ENCODE assay signal across 8 mouse cellular contexts in genomic region chr7:16207496-16207895, GRCm38 (mm10). TPM values are rescaled to one million over a fixed set of nuclear protein-coding genes. Genes with fewer than 3 reads are reported as not detected.
DNase-seq lines count a peak whose midpoint lies in the region; ATAC-seq and TF ChIP-seq lines count a peak whose summit lies in the region.

No protein-coding gene starts in this region.

- no peaks in the 10 kb centered on the region for H3K4me1 ChIP-seq in intestine, postnatal 0 days (replicated peaks; ENCODE audit: control insufficient read depth, insufficient read depth, low read length)
- 0 out of 2 replicates have a peak, but pooled peaks cover 3% of the 10 kb centered on the region for H3K4me1 ChIP-seq in intestine, embryonic 15.5 days (replicated peaks)
- H3K4me1 ChIP-seq in cortical plate, adult 2 months (ENCODE audit: control insufficient read depth, insufficient read depth, low read length) = peaks cover 2% of the 10 kb centered on the region; the same call in 1 of the 2 replicates

- intact Hi-C loops in left cerebral cortex, postnatal 36 days (cut with DNase I) = loop anchor here (10.0 kb wide), 1 partner anchor 177 kb away; the partner anchor contains the start of gene Sae1

- no peak for ATAC-seq in intestine, postnatal 0 days
- ATAC-seq in intestine, embryonic 15.5 days = no peak
- no peak for ATAC-seq in erythroblast, adult 5-6 weeks (replicated peaks; ENCODE audit: low FRiP score, poor library complexity, severe bottlenecking)

- H3K27ac ChIP-seq in intestine, postnatal 0 days (ENCODE audit: low read depth, low read length) = peak overlapping the region; percentile 15; the same call in 1 of the 2 replicates
- H3K27ac ChIP-seq in intestine, embryonic 15.5 days = no peak overlapping the region
- H3K27ac ChIP-seq in cortical plate, adult 2 months (ENCODE audit: insufficient read depth, low read length) = peak overlapping the region; percentile 31; the same call in 1 of the 2 replicates

- TF ChIP-seq CTCF in intestine, postnatal 0 days (IDR thresholded peaks at IDR 0.05; ENCODE audit: low read depth) = no peak
- no peak for TF ChIP-seq CTCF in cortical plate, adult 2 months (IDR thresholded peaks at IDR 0.05; ENCODE audit: extremely low read depth, insufficient read depth, low read length)

- H3K27me3 ChIP-seq in intestine, postnatal 0 days (replicated peaks; ENCODE audit: control insufficient read depth, insufficient read depth, low read length) = no peaks in the 10 kb centered on the region
- no peaks in the 10 kb centered on the region for H3K27me3 ChIP-seq in intestine, embryonic 15.5 days (replicated peaks)

- no peak overlapping the region for H3K9ac ChIP-seq in intestine, postnatal 0 days (ENCODE audit: low read depth, low read length)
- H3K9ac ChIP-seq in intestine, embryonic 15.5 days = no peak overlapping the region

- no peak for TF ChIP-seq POLR2A in cortical plate, adult 2 months (IDR thresholded peaks at IDR 0.05; ENCODE audit: extremely low read depth, insufficient read depth, low read length)

- WGBS in intestine, postnatal 0 days = 84% methylated on average over 10 of the region's 10 CpGs
- WGBS in intestine, embryonic 15.5 days = 86% methylated on average over 10 of the region's 10 CpGs

- no peak overlapping the region for H3K4me2 ChIP-seq in intestine, postnatal 0 days (replicated peaks; ENCODE audit: low read depth)
- H3K4me2 ChIP-seq in intestine, embryonic 15.5 days (replicated peaks) = no peak overlapping the region

- peaks cover 54% of the 10 kb centered on the region for H3K36me3 ChIP-seq in intestine, postnatal 0 days (ENCODE audit: control insufficient read depth, insufficient read depth)
- H3K36me3 ChIP-seq in intestine, embryonic 15.5 days = peaks cover 19% of the 10 kb centered on the region

- DNase-seq in CD4-positive, CD25-positive, alpha-beta regulatory T cell, adult 2 months (ENCODE audit: low read depth, low spot score) = peak; percentile 53
- peak; percentile 65 to 67 for DNase-seq in left cerebral cortex, postnatal 36 days (ENCODE audit: low spot score in 2 of 2)
- peak; percentile 60 for DNase-seq in telencephalon, adult 2 months (ENCODE audit: low read depth, low spot score)
- no peak for DNase-seq in c-Kit-positive CD71-positive TER-119-positive erythroid progenitor cells, embryonic 14.5 days (ENCODE audit: low spot score)

- H3K9me3 ChIP-seq in intestine, postnatal 0 days (ENCODE audit: control insufficient read depth) = no peaks in the 10 kb centered on the region
- no peaks in the 10 kb centered on the region for H3K9me3 ChIP-seq in intestine, embryonic 15.5 days

- no peak overlapping the region for H3K4me3 ChIP-seq in intestine, postnatal 0 days (ENCODE audit: low read depth, low read length)
- H3K4me3 ChIP-seq in intestine, embryonic 15.5 days (replicated peaks) = no peak overlapping the region
- no peak overlapping the region for H3K4me3 ChIP-seq in cortical plate, adult 2 months (ENCODE audit: insufficient read depth, low read length)

RNA-seq across cellular contexts. Expression of gene Dhx34, which starts 14.3 kb away (rescaled TPM):
- polyA plus RNA-seq in intestine, postnatal 0 days (2015; fragmentation: Nextera tagmentation; extraction: Ambion mirVana) = 7.3 and 9.0 TPM in 2 replicates
- 21.8 and 34.2 TPM in 2 replicates for polyA plus RNA-seq in intestine, embryonic 15.5 days (2015; fragmentation: Nextera tagmentation; extraction: Ambion mirVana)
- 10.8 and 11.5 TPM in 2 replicates for polyA plus RNA-seq in cortical plate, adult 2 months (2012; rRNA removed)
- 10 to 100 TPM; 11.2 to 13.1 TPM for total RNA-seq in left cerebral cortex, postnatal 36 days (2021)
- 1.5 and 13.1 TPM in 2 replicates for total RNA-seq in erythroblast, adult 5-6 weeks (2015; ENCODE audit: low replicate concordance)
- 1.0 and 3.1 TPM in 2 replicates for total RNA-seq in erythroblast, adult 5-6 weeks (2017; ENCODE audit: low replicate concordance)

RNA-seq across cellular contexts. Expression of gene Meis3, which starts 32.6 kb away (rescaled TPM):
- polyA plus RNA-seq in intestine, postnatal 0 days (2015; fragmentation: Nextera tagmentation; extraction: Ambion mirVana) = 18.0 and 20.7 TPM in 2 replicates
- polyA plus RNA-seq in intestine, embryonic 15.5 days (2015; fragmentation: Nextera tagmentation; extraction: Ambion mirVana) = 30.8 and 31.8 TPM in 2 replicates
- 83.3 and 84.0 TPM in 2 replicates for polyA plus RNA-seq in cortical plate, adult 2 months (2012; rRNA removed)
- total RNA-seq in left cerebral cortex, postnatal 36 days (2021) = 10 to 100 TPM; 37.3 to 40.9 TPM
- total RNA-seq in erythroblast, adult 5-6 weeks (2015; ENCODE audit: low replicate concordance) = not detected in 2 replicates
- total RNA-seq in erythroblast, adult 5-6 weeks (2017; ENCODE audit: low replicate concordance) = 0.28 and 1.7 TPM in 2 replicates

RNA-seq across cellular contexts. Expression of gene C5ar2, which starts 36.5 kb away (rescaled TPM):
- polyA plus RNA-seq in intestine, postnatal 0 days (2015; fragmentation: Nextera tagmentation; extraction: Ambion mirVana) = 0.16 and 0.26 TPM in 2 replicates
- 0.13 and 0.23 TPM in 2 replicates for polyA plus RNA-seq in intestine, embryonic 15.5 days (2015; fragmentation: Nextera tagmentation; extraction: Ambion mirVana)
- 0.48 and 0.57 TPM in 2 replicates for polyA plus RNA-seq in cortical plate, adult 2 months (2012; rRNA removed)
- under 1 TPM; 0.61 to 0.74 TPM for total RNA-seq in left cerebral cortex, postnatal 36 days (2021)
- total RNA-seq in erythroblast, adult 5-6 weeks (2015; ENCODE audit: low replicate concordance) = 3.3 and 6.3 TPM in 2 replicates
- total RNA-seq in erythroblast, adult 5-6 weeks (2017; ENCODE audit: low replicate concordance) = 1.7 and 3.1 TPM in 2 replicates

RNA-seq across cellular contexts. Expression of gene C5ar1, which starts 51.8 kb away (rescaled TPM):
- 2.1 TPM in 2 replicates for polyA plus RNA-seq in intestine, postnatal 0 days (2015; fragmentation: Nextera tagmentation; extraction: Ambion mirVana)
- polyA plus RNA-seq in intestine, embryonic 15.5 days (2015; fragmentation: Nextera tagmentation; extraction: Ambion mirVana) = 2.4 TPM in 2 replicates
- polyA plus RNA-seq in cortical plate, adult 2 months (2012; rRNA removed) = 1.5 and 2.0 TPM in 2 replicates
- total RNA-seq in left cerebral cortex, postnatal 36 days (2021) = 1 to 10 TPM in 1 of 2 experiments, under 1 TPM in 1; 0.54 to 2.5 TPM
- total RNA-seq in erythroblast, adult 5-6 weeks (2015; ENCODE audit: low replicate concordance) = 7.7 and 15.7 TPM in 2 replicates
- total RNA-seq in erythroblast, adult 5-6 weeks (2017; ENCODE audit: low replicate concordance) = 2.6 and 7.1 TPM in 2 replicates
